Mouse (Mus musculus): ENCODE measurements around the gene Armc7.

- no peak for TF ChIP-seq CTCF (IDR thresholded peaks at IDR 0.05; ENCODE audit: low read depth, low read length)
- no peak for TF ChIP-seq POLR2A (IDR thresholded peaks at IDR 0.05; ENCODE audit: borderline replicate concordance, low read depth, low read length)
These were observed 27.4 kb upstream of the Armc7 start for GRCm38 (mm10) chr11:115448075-115448474.
